Mouse (Mus musculus): Measurements from ENCODE around the gene Vmn1r33.

- TF ChIP-seq CHD2 (IDR thresholded peaks at IDR 0.05; ENCODE audit: low read depth, low read length) (no peak), ZNF384 (IDR thresholded peaks at IDR 0.05; ENCODE audit: low read depth, low read length) (no peak), MAFK (IDR thresholded peaks at IDR 0.05; ENCODE audit: insufficient read depth, low read depth, low read length) (no peak)
Observed at GRCm38 (mm10) chr6:66643779-66644178, 25.7 kb upstream of the Vmn1r33 start, which contains the start of gene Vmn1r34.

All from ES-E14 (cell line).